Mouse (Mus musculus) R1 (cell line): Measurements from ENCODE around the gene Cysltr2.

ENCODE experiments used
- DNase-seq: peaks from one replicate; pipeline ENCODE4 v3.0.0-alpha.2; 2018; ENCODE audit warnings: low read depth, low spot score

Gene Cysltr2

GRCm38 (mm10) chr14:73048937-73049336 is at the start of gene Cysltr2:
Cysltr2 (minus strand) TSS chr14:73049114.
- no peak for DNase-seq

DNA sequence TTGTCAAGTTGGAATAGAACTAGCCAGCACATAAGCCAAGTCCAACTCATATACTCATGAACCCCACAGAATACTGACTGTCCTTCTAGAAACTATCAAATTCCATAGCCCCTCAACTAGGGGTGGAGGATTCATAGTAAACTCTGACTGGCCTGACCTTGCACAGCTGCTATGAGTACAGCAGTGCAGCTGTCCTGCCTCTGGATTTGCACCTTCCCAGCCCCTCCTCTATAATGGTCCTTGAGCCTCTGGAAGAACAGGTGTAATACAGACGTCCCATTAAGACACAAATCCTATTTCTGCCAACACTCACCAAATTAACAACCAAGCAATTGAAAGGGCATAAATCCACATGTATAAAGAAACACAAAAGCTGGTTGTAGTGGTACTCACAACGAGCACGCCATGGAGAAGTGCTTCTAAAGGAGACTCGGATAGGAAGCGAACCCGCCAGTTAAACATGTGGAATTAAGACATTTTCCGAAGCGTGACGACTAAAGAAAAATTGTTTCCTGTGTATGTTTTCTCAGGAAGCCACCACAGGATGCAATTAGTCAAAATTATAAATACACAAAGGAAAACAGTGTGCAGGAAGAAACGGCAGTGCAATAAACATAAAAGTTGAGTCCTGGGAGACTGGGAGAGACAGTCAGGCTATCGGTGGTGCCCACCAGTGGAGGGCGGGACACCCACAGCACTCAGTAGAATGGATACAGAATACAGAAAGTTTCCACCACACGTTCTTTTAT is 46.1 kb upstream of the Cysltr2 start:
- DNase-seq = no peak

DNA sequence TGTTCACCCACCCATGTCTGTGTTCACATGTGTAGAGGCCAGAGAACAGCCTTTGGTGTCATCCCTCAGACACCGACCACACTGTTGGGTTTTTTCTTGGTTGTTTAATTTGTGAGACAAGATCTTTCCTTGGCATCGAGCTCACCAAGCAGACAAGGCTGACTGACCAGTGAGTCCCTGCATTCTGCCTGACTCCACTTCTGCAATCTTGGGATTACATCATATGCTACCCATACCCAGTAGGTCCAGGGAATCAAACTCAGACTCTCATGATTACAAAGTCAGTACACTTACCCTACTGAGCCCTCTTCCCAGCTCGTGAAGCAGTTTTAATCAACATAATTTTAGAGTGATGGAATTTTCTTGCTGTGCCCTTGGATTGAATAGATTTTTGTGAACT is 44.0 kb upstream of the Cysltr2 start:
- DNase-seq = no peak

DNA sequence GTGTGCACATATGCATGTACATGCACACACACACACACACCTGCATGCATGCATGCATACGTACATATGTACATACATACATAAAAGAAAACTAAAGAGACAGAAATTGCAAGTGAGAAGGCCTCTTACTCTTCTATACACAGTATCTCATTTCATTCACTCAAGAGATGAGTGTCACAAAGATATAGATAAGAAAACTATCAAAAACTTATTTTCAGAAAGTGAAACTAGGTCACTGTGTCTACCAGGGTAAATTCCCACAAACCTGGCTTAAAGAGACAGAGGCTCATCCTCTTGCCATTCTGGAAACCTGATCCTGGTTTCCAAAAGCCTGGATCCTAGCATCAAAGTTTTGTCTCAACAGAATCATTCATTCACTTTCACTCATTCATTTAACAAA is 39.3 kb upstream of the Cysltr2 start:
- DNase-seq = no peak

GRCm38 (mm10) chr14:73087746-73088145 is 38.8 kb upstream of the Cysltr2 start:
- no peak for DNase-seq

- no peak for DNase-seq
Observed at GRCm38 (mm10) chr14:73087247-73087646, 38.3 kb upstream of the Cysltr2 start.

GRCm38 (mm10) chr14:73086425-73086824 is 37.5 kb upstream of the Cysltr2 start:
- DNase-seq = no peak

GRCm38 (mm10) chr14:73083563-73083962 is 34.6 kb upstream of the Cysltr2 start:
- DNase-seq = no peak

DNA sequence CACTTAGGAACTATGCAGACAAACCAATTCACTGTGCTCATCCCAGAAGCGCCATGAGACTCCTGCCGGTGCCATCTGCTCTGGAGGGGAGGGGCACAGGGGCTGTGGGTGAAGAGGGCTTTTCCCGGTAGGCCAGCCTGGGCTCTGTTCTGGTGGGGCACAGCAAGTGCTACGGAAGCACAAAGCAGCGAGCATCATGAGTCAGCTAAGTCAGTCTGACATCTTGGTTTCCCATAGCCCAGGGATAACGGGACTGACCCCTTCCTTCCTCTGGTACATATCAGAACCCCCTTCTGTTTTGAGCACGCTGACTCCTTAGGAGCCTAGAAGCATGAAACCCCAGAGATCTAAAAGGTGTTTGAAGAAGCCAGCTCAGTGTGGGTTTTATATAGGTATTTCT is 15.5 kb upstream of the Cysltr2 start:
- DNase-seq = no peak

DNA sequence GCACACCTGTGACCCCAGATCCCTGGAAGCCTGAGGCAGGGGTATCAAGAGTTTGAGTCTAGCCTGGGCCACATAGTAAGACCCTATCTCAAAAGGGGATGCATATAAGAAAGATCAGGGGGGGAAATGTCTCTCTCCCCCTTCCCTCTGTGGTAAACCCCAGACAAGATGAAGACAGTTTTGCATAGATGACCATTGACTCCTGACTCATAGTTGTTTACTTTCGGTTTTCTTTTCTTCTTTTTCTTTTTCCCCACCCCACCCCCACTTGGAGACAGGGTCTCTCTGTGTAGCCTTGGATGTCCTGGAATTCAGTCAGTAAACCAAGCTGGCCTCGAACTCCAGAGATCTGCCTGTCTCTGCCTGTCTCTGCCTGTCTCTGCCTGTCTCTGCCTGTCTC is 9.8 kb upstream of the Cysltr2 start:
- no peak for DNase-seq

GRCm38 (mm10) chr14:73057764-73058163 is 8.8 kb upstream of the Cysltr2 start:
- DNase-seq = no peak

DNA sequence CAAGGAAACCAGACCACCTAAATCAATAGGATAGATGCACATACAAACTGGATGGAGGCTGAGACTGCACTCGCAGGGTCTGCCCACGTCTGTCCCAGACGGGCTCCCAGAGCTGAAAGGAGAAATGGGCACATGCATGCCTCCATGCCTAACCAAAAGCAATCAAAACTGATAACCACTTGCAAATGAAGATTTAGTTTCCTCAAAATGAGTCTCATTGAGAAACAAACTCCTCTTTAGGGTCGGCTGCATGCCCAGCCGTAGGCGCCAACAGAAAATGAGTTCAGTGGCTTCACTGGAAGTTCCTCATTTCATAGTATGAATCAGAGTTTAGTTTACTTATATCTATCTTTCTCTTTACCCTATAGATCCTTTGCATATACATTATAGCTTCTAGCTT is 7.9 kb upstream of the Cysltr2 start:
- no peak for DNase-seq

- DNase-seq = no peak
Observed at GRCm38 (mm10) chr14:73045199-73045928, 3.5 kb downstream of the Cysltr2 start.

DNA sequence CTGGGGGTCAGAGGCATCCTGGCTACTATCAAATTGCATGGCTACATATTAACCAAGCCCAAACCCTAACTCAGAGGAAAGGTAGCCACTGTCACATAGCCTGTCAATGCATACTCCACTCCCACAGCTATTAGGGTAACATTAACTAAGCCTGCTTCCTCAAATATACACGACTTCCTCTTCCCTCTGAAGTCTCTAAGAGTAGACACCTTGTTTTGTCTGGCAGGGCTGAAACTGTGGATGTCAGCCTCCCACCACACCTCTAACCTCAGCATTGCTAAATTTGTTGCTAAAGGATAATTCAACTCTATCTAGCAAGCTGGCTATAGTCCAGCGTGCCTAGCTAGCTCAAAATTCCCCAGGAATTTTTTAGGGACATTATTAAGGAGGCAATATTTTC is 7.2 kb downstream of the Cysltr2 start:
- no peak for DNase-seq

GRCm38 (mm10) chr14:73033290-73033689 is 15.6 kb downstream of the Cysltr2 start:
- DNase-seq = peak; percentile 45

DNA sequence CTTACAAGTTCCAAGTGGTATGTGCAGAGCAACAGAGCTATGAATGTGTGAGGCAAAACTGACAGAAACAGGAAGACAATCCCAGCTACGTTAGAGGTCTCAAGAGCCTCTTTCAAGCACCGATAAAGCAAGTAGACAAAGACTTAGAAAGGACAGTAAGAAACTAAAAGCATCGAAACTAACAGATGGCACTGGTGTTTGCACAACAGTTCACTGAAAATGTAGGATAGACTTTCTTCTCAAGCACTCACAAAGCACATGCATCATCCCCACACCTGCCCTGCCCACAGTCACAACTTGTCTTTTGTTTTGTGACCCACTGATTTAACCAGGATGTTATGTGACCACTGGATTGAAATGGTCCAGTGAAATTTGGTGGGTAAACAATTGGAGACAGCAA is 17.7 kb downstream of the Cysltr2 start:
- no peak for DNase-seq

DNA sequence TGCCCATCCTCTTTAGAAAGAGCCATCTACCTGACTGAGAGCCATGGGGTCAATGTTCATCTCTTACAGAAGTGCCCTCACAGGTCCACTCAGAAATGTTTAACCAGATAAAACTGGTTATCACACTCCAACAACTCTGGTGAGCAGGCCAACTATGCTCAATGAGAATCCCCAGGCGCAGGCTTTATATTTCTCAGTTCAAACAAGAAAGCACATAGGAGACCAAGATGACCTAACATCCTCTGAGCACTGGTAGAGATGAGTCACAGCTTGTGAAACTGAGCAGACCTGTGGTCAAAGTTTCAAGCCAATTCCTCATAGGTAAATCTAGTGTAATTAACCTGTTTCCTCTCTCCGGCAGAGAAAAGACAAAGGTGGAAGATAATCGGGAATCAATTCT is 31.6 kb downstream of the Cysltr2 start:
- no peak for DNase-seq

- DNase-seq = no peak
Observed at GRCm38 (mm10) chr14:73015386-73015785, 33.5 kb downstream of the Cysltr2 start.

DNA sequence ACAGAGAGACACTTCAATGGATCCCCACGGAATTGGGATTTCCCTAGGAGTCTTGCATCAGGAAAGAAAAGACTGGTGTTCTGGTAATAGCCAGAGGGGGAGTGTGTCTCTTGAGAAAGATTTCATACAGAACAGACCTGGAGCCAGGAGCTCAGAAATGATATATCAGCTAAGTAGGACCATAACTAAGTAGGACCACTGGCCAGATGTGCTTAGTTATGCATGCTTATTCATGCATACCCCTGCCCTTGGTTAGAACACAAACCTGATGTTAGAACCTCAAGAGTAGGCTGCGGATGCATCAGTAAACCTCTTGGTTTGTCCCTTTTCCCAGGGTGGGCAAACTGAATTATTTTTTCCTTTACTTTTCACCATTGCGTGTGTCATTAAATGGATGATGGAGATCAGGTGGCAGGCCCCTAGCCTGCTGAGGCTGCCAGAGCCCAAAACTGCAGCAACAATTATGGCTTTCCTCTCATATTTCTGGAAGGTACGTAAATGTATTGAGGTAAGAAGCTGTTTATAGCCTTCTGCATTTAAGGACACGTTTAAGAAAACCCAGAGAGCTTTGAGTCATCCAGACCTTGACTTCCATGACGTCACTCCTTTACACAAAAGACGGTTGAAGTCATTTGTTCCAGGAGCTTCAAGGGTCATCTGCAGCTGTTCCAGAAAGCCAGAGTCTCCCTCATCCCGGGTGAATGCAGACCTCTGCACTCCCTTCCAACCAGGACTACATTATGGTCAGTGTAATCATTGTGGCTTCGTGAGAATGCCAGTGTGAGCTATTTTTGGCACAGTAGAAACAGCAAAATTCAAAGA is 35.0 kb downstream of the Cysltr2 start:
- DNase-seq = no peak

- DNase-seq = no peak
Observed at GRCm38 (mm10) chr14:73001814-73002213, 47.1 kb downstream of the Cysltr2 start.

DNA sequence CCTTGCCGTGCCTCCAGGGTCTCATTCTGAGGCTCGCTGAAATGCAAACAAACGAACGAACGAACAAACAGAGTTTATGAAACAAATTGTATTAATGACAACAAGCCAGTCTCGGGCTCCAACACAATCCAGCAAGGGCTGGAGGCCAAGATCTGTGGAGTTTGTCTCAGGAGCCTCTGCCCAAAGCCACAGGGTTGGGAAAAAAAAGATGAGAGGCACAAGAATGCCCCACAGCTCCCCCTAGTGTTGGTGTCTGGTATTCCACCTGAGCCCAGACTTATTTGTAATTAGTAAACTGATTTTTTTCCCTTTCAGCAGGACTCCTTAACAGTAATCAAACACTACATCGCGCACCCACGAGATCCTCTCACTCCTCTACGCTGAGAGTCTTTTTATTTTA is 48.6 kb downstream of the Cysltr2 start:
- DNase-seq = peak; percentile 58

DNA sequence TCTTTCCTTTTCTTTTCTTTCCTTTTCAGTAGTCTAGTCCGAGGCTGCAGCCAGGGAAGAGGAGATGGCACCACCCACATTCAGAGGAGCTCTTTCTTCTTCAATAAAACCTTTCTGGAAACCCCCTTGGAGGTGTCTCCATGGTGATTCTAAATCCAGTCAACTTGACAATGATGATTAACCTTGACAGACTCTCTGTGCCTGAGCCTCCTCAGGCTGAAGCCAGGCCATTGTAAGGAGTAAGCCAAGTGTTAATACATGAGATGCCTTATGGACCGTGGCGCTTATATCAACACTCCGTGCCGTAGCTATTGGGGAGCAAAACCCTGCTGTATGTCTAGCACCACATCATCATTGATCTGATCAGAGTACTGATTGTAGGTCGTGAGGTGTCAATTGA is 50.8 kb downstream of the Cysltr2 start:
- peak; percentile 22 for DNase-seq
